Mouse (Mus musculus): ENCODE measurements around the gene Tmem262. TPM values are rescaled to one million over a fixed set of nuclear protein-coding genes. Genes with fewer than 3 reads are reported as not detected.

Gene Tmem262
- polyA plus RNA-seq, 1 experiment from 2014 or later = not detected

DNA sequence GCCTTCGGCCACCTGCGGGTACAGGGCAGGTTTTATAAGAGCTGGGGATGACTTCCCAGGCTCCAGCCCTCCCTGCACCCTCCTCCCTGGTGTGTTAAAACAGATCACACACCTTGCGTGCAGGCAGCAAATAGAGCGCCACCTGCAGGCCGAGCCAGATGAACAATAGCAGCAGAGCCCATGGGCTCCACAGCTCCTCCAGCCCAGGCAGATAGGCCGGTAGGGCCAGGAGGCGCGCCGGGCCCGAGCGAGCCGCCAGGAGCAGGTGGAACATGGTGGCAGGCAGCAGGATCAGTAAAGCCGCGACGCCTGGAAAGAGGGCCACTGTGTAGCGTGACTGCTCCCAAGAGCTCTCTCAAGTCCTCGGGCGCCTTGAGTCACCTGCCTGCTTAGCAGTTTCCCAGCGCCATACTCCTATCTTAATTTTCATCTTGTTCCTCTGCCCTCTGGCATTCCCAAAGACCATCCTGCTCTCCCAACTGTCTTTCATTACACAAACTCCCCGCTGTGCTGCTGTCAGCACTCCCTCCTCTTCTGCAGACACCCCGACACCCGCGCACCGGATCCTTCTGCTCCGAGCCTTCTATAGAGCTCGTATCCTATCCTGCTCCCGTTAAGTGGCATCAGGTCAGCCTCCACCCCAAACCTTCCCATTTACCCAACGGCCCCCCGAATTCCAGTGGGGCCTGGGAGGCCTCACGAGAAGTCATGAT is 12.7 kb upstream of the Tmem262 start:
- H3K4me3 ChIP-seq (ENCODE audit: low read depth, low read length) = peak overlapping the region; percentile 66
- under 1% methylated on average over 30 of the region's 30 CpGs for whole genome bisulfite sequencing (ENCODE audit: insufficient replicate concordance)
- ATAC-seq (ENCODE audit: low read depth) = peak; percentile 64
- H3K4me2 ChIP-seq (ENCODE audit: low read depth, low read length) = peak overlapping the region; percentile 94
- peak overlapping the region; percentile 75 for H3K9ac ChIP-seq (ENCODE audit: low read depth, low read length)
- no peaks in the 10 kb centered on the region for H3K27me3 ChIP-seq (ENCODE audit: control insufficient read depth, insufficient read depth, low read depth, low read length)
- peaks cover 30% of the 10 kb centered on the region for H3K4me1 ChIP-seq (ENCODE audit: control insufficient read depth, low read depth, low read length)
- peak overlapping the region; percentile 70 for H3K27ac ChIP-seq (ENCODE audit: low read length)
- H3K36me3 ChIP-seq (ENCODE audit: control insufficient read depth, insufficient read depth) = no peaks in the 10 kb centered on the region; the same call in 1 of the 2 replicates
- no peaks in the 10 kb centered on the region for H3K9me3 ChIP-seq (replicated peaks; ENCODE audit: control insufficient read depth, low read length)

DNA sequence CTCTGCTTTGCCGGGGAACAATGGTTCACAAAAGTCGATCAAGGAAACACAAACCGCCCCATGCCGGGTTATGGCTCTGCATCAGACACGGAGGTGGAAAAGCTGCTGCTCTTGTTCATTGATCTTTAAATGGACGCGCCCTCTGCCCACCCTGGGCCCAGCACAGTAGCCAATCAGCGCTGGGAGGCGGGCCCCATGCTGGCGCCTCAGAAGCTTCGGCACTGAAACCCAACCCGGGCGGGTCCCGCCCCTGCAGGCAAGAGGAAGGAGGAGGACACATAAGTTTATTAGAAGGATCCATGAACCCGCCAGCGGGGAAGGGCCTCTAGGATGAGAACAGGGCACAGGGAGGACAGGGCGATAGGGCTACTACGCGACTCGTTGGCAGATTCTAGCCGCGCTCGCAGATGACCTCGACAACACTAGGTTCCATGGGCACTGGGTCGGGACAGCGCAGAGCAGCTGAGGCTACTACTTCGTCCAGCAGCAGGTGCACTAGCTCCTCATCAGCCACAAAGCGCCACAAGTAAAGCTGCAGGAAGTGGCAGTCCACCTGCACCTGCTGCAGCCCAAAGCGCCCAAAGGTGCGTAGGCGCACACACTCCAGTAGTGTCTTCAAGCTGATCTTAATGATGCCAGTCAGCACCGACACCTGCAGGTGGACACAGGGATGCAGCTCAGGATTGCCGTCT is 12.0 kb upstream of the Tmem262 start, which contains the start of gene Tm7sf2:
Tm7sf2 (minus strand) TSS at position 650 of the 692 bp plus-strand sequence.
- ATAC-seq (ENCODE audit: low read depth) = peak; percentile 94
- peak within 1 kb of the TSS; percentile 70 for H3K27ac ChIP-seq (ENCODE audit: low read length)
- H3K4me1 ChIP-seq (ENCODE audit: control insufficient read depth, low read depth, low read length) = peaks cover 23% of the 10 kb centered on the region
- no peaks in the 10 kb centered on the region; the same call in 1 of the 2 replicates for H3K36me3 ChIP-seq (ENCODE audit: control insufficient read depth, insufficient read depth)
- peak within 1 kb of the TSS; percentile 94 for H3K4me2 ChIP-seq (ENCODE audit: low read depth, low read length)
- H3K9me3 ChIP-seq (replicated peaks; ENCODE audit: control insufficient read depth, low read length) = no peaks in the 10 kb centered on the region
- peak within 1 kb of the TSS; percentile 75 for H3K9ac ChIP-seq (ENCODE audit: low read depth, low read length)
- peak within 1 kb of the TSS; percentile 66 for H3K4me3 ChIP-seq (ENCODE audit: low read depth, low read length)
- 14% methylated on average over 33 of the region's 33 CpGs for WGBS (ENCODE audit: insufficient replicate concordance)
- H3K27me3 ChIP-seq (ENCODE audit: control insufficient read depth, insufficient read depth, low read depth, low read length) = no peaks in the 10 kb centered on the region

DNA sequence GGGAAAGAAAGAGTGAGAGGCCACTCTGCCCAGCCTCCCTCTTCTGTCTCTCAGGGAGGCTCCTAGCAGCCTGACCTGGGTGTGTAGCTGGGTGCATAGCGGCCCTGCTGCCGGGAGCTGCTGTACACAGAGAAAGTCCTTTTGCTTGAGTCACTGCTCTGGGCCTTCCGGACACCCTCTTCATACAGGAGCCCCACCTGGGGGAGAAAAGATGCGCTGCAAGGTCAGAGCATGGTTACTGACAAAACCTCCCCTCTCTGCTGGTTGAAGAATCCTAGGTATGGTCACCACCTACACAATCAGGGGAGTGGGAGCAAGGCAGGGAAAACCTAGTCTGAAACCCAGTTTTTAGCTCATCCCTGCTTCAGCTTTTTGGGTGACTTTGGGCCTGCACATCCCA is 10.9 kb upstream of the Tmem262 start:
- H3K4me2 ChIP-seq (ENCODE audit: low read depth, low read length) = no peak overlapping the region
- H3K9me3 ChIP-seq (replicated peaks; ENCODE audit: control insufficient read depth, low read length) = no peaks in the 10 kb centered on the region
- no peak overlapping the region for H3K27ac ChIP-seq (ENCODE audit: low read length)
- WGBS (ENCODE audit: insufficient replicate concordance) = 76% methylated on average over 4 of the region's 4 CpGs
- no peaks in the 10 kb centered on the region for H3K27me3 ChIP-seq (ENCODE audit: control insufficient read depth, insufficient read depth, low read depth, low read length)
- H3K9ac ChIP-seq (ENCODE audit: low read depth, low read length) = no peak overlapping the region
- no peak for ATAC-seq (ENCODE audit: low read depth)
- peaks cover 22% of the 10 kb centered on the region for H3K4me1 ChIP-seq (ENCODE audit: control insufficient read depth, low read depth, low read length)
- peaks cover 3% of the 10 kb centered on the region for H3K36me3 ChIP-seq (ENCODE audit: control insufficient read depth, insufficient read depth)
- H3K4me3 ChIP-seq (ENCODE audit: low read depth, low read length) = no peak overlapping the region

DNA sequence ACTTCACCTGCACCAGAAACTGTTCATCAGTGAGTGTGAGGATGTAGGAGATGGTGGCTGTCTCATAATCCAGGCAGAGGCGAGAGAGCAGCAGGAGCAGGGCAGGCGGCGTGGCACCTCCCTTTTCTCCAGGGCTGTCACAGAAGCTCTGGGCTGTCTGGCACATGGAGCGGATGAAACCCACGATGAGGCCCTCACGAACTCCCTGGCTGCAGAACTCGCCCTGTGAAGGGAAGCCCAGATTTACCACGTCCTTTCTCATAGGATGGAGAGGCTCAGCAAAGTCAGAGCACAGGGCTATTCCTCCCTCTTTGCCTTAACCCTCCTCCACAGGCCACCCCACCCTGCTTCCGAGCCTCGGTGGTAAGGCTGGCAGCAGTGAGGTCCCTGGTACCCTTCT is 10.0 kb upstream of the Tmem262 start:
- WGBS (ENCODE audit: insufficient replicate concordance) = 66% methylated on average over 10 of the region's 10 CpGs
- Histone ChIP-seq H3K36me3 (ENCODE audit: control insufficient read depth, insufficient read depth) (peaks cover 3% of the 10 kb centered on the region), H3K27ac (ENCODE audit: low read length) (no peak overlapping the region), H3K27me3 (ENCODE audit: control insufficient read depth, insufficient read depth, low read depth, low read length) (no peaks in the 10 kb centered on the region), H3K4me3 (ENCODE audit: low read depth, low read length) (no peak overlapping the region), H3K4me2 (ENCODE audit: low read depth, low read length) (no peak overlapping the region), H3K4me1 (ENCODE audit: control insufficient read depth, low read depth, low read length) (peaks cover 22% of the 10 kb centered on the region), H3K9me3 (replicated peaks; ENCODE audit: control insufficient read depth, low read length) (no peaks in the 10 kb centered on the region), H3K9ac (ENCODE audit: low read depth, low read length) (no peak overlapping the region)
- ATAC-seq (ENCODE audit: low read depth) = no peak

DNA sequence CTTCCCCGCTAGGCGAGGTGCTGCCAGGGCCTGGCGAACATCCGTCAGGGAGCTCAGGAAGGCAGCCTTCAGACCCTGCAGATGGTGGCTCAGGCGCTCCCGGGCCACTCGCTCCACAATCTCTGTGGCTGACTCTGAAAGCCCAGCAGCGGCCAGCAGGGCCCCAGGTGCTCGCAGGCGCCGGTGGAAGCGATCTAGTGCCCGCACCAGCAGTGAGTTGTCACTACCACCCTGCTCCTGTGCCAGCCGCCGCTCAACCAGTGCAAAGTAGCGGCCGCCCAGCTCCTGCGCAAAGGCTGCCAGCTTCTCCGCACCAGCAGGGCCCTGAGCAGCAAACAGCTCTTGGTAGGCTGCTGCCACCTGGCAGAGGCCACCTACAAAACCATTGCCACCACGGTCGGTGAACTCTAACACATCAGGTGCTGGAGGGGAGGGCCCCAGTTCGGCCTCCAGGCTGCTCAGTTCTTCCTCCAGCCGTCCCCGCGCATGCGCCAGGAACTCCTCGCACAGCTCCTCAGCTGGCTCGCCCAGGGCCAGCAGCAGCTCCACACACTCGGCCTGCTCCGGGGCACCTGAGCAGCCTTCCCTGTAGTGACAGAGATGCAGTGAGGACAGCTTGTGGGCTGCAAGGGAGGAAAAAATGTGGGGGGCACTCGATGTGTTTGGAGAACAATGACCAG is 9.1 kb upstream of the Tmem262 start:
- no peak for ATAC-seq (ENCODE audit: low read depth)
- no peak overlapping the region for H3K27ac ChIP-seq (ENCODE audit: low read length)
- H3K36me3 ChIP-seq (ENCODE audit: control insufficient read depth, insufficient read depth) = peaks cover 3% of the 10 kb centered on the region
- H3K9ac ChIP-seq (ENCODE audit: low read depth, low read length) = no peak overlapping the region
- peaks cover 25% of the 10 kb centered on the region for H3K4me1 ChIP-seq (ENCODE audit: control insufficient read depth, low read depth, low read length)
- H3K4me2 ChIP-seq (ENCODE audit: low read depth, low read length) = no peak overlapping the region
- WGBS (ENCODE audit: insufficient replicate concordance) = 83% methylated on average over 31 of the region's 31 CpGs
- H3K27me3 ChIP-seq (ENCODE audit: control insufficient read depth, insufficient read depth, low read depth, low read length) = no peaks in the 10 kb centered on the region
- H3K4me3 ChIP-seq (ENCODE audit: low read depth, low read length) = no peak overlapping the region
- H3K9me3 ChIP-seq (replicated peaks; ENCODE audit: control insufficient read depth, low read length) = no peaks in the 10 kb centered on the region

- WGBS (ENCODE audit: insufficient replicate concordance) = 86% methylated on average over 19 of the region's 19 CpGs
- Histone ChIP-seq H3K27ac (ENCODE audit: low read length) (no peak overlapping the region), H3K9ac (ENCODE audit: low read depth, low read length) (no peak overlapping the region), H3K36me3 (ENCODE audit: control insufficient read depth, insufficient read depth) (peaks cover 3% of the 10 kb centered on the region), H3K4me2 (ENCODE audit: low read depth, low read length) (no peak overlapping the region), H3K9me3 (replicated peaks; ENCODE audit: control insufficient read depth, low read length) (no peaks in the 10 kb centered on the region), H3K27me3 (ENCODE audit: control insufficient read depth, insufficient read depth, low read depth, low read length) (no peaks in the 10 kb centered on the region), H3K4me3 (ENCODE audit: low read depth, low read length) (no peak overlapping the region), H3K4me1 (ENCODE audit: control insufficient read depth, low read depth, low read length) (peaks cover 28% of the 10 kb centered on the region)
- ATAC-seq (ENCODE audit: low read depth) = no peak
Observed at GRCm38 (mm10) chr19:6071261-6071660, 8.6 kb upstream of the Tmem262 start.

GRCm38 (mm10) chr19:6073889-6074288 is 5.9 kb upstream of the Tmem262 start:
- Histone ChIP-seq H3K27ac (ENCODE audit: low read length) (peak overlapping the region; percentile 45), H3K9ac (ENCODE audit: low read depth, low read length) (no peak overlapping the region), H3K4me1 (ENCODE audit: control insufficient read depth, low read depth, low read length) (peaks cover 17% of the 10 kb centered on the region), H3K9me3 (replicated peaks; ENCODE audit: control insufficient read depth, low read length) (no peaks in the 10 kb centered on the region), H3K36me3 (ENCODE audit: control insufficient read depth, insufficient read depth) (peaks cover 3% of the 10 kb centered on the region), H3K4me3 (ENCODE audit: low read depth, low read length) (no peak overlapping the region), H3K27me3 (ENCODE audit: control insufficient read depth, insufficient read depth, low read depth, low read length) (no peaks in the 10 kb centered on the region), H3K4me2 (ENCODE audit: low read depth, low read length) (no peak overlapping the region)
- no peak for ATAC-seq (ENCODE audit: low read depth)
- 74% methylated on average over 5 of the region's 5 CpGs for WGBS (ENCODE audit: insufficient replicate concordance)

DNA sequence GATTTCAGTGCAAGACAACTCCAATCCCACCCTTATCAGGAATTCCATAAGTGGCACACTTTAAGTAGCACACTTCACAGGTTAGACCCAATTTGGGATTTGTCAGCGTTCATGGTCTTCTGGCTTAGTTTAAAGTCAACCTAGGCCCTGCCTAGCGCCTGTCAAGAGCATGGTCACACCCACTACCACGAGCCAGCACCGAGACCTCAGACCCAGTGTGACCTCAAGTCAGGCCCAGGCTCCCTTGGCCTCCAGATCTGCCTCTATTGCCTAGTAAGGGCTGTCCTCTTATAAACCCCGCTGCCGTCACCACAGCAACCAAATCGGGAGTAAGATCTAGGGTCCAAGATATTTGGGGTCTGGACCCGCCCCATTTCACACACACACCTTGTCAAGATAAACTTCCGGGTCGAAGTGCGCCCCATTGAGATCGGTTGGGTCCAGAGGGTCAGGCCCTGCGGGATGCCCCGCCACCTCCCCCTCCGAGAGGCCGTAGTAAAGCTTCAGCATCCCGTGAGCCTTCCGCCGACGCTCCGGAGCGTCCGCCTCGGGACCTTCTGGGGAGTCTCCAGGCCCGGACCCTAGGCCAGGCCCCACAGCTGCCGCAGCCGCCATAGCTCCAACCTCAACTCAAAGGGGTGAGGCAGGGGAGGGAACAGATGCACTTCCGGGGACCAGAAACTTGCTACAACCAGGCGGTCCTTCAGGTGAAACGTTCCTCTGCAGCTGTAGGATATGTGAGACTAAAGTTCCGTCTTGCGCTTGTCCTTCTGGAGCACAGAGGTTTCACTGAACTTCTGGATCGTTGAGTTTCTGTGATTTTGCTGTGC is 3.1 kb upstream of the Tmem262 start, which contains the start of gene Vps51:
Vps51 (minus strand) TSS at position 668 of the 830 bp plus-strand sequence.
- no peaks in the 10 kb centered on the region for H3K27me3 ChIP-seq (ENCODE audit: control insufficient read depth, insufficient read depth, low read depth, low read length)
- H3K4me3 ChIP-seq (ENCODE audit: low read depth, low read length) = peak within 1 kb of the TSS; percentile 89
- ATAC-seq (ENCODE audit: low read depth) = peak; percentile 88
- H3K36me3 ChIP-seq (ENCODE audit: control insufficient read depth, insufficient read depth) = peaks cover 6% of the 10 kb centered on the region; the same call in 1 of the 2 replicates
- peak within 1 kb of the TSS; percentile 81 for H3K4me2 ChIP-seq (ENCODE audit: low read depth, low read length)
- H3K4me1 ChIP-seq (ENCODE audit: control insufficient read depth, low read depth, low read length) = peaks cover 17% of the 10 kb centered on the region
- H3K9ac ChIP-seq (ENCODE audit: low read depth, low read length) = peak within 1 kb of the TSS; percentile 86
- WGBS (ENCODE audit: insufficient replicate concordance) = under 1% methylated on average over 33 of the region's 33 CpGs
- H3K9me3 ChIP-seq (replicated peaks; ENCODE audit: control insufficient read depth, low read length) = no peaks in the 10 kb centered on the region
- peak within 1 kb of the TSS; percentile 86 for H3K27ac ChIP-seq (ENCODE audit: low read length)

Data from liver, embryonic 16.5 days (tissue).